Mouse (Mus musculus): ENCODE data around the gene Panx1.

Gene Panx1

GRCm38 (mm10) chr9:15023049-15023448, 22.2 kb downstream of the Panx1 start:
- peak; percentile 44 for DNase-seq (ENCODE audit: low read depth)

GRCm38 (mm10) chr9:15021156-15021555, 24.1 kb downstream of the Panx1 start:
- peak; percentile 44 for DNase-seq (ENCODE audit: low read depth)

- DNase-seq (ENCODE audit: low read depth) = peak; percentile 65
These were observed 24.7 kb downstream of the Panx1 start for GRCm38 (mm10) chr9:15020561-15021080.

- DNase-seq (ENCODE audit: low read depth) = no peak
These were observed 26.5 kb downstream of the Panx1 start for GRCm38 (mm10) chr9:15018756-15019131.

- peak; percentile 83 for DNase-seq (ENCODE audit: low read depth)
These were observed 27.2 kb downstream of the Panx1 start for GRCm38 (mm10) chr9:15017791-15018755.

GRCm38 (mm10) chr9:15015223-15015956, 29.9 kb downstream of the Panx1 start:
- DNase-seq (ENCODE audit: low read depth) = peak; percentile 94

GRCm38 (mm10) chr9:15007566-15007965, 37.7 kb downstream of the Panx1 start:
- no peak for DNase-seq (ENCODE audit: low read depth)

GRCm38 (mm10) chr9:15004298-15004685, 41.0 kb downstream of the Panx1 start:
- peak; percentile 64 for DNase-seq (ENCODE audit: low read depth)

GRCm38 (mm10) chr9:15003676-15004297, 41.5 kb downstream of the Panx1 start:
- DNase-seq (ENCODE audit: low read depth) = no peak

GRCm38 (mm10) chr9:15002995-15003613, 42.2 kb downstream of the Panx1 start:
- DNase-seq (ENCODE audit: low read depth) = peak; percentile 59

- DNase-seq (ENCODE audit: low read depth) = no peak
These were observed 46.5 kb downstream of the Panx1 start for GRCm38 (mm10) chr9:14998790-14999189.

- no peak for DNase-seq (ENCODE audit: low read depth)
These were observed 47.8 kb downstream of the Panx1 start for GRCm38 (mm10) chr9:14997271-14998055.

- DNase-seq (ENCODE audit: low read depth) = peak; percentile 42
These were observed 49.8 kb downstream of the Panx1 start for GRCm38 (mm10) chr9:14995525-14995924.

GRCm38 (mm10) chr9:14988606-14989293, 56.5 kb downstream of the Panx1 start:
- no peak for DNase-seq (ENCODE audit: low read depth)

GRCm38 (mm10) chr9:14983141-14983540, 62.1 kb downstream of the Panx1 start:
- peak; percentile 31 for DNase-seq (ENCODE audit: low read depth)

GRCm38 (mm10) chr9:14982683-14983082, 62.6 kb downstream of the Panx1 start:
- DNase-seq (ENCODE audit: low read depth) = no peak

GRCm38 (mm10) chr9:14981539-14982155, 63.6 kb downstream of the Panx1 start:
- DNase-seq (ENCODE audit: low read depth) = no peak

GRCm38 (mm10) chr9:14974251-14975232, 70.7 kb downstream of the Panx1 start:
- no peak for DNase-seq (ENCODE audit: low read depth)

GRCm38 (mm10) chr9:14973762-14974161, 71.5 kb downstream of the Panx1 start:
- no peak for DNase-seq (ENCODE audit: low read depth)

All from naive thymus-derived CD4-positive, alpha-beta T cell, adult 2 months (primary cell).